Mouse (Mus musculus): ENCODE results near the gene Cd248. TPM values are rescaled to one million over a fixed set of nuclear protein-coding genes. Genes with fewer than 3 reads are reported as not detected.

The Cd248 gene
- total RNA-seq, 1 experiment: 9.0 TPM

GRCm38 (mm10) chr19:5108271-5108575 lies 40.3 kb downstream of the Cd248 start:
- in situ Hi-C loops (cut with MboI; ENCODE audit: low sequenced_read_pairs in 2 of 2, unreplicated experiment in 2 of 2): no loop called here
- Histone ChIP-seq H3K36me3 (ENCODE audit: control insufficient read depth, insufficient read depth, low read length, poor library complexity, severe bottlenecking) (peaks cover 24% of the 10 kb centered on the region), H3K9ac (ENCODE audit: insufficient read depth, low read depth, low read length, poor library complexity, severe bottlenecking) (peak overlapping the region; percentile 12; the same call in 1 of the 2 replicates), H3K27ac (ENCODE audit: insufficient read depth, low read depth, low read length, poor library complexity, severe bottlenecking) (no peak overlapping the region; the same call in 1 of the 2 replicates), H3K4me1 (ENCODE audit: control insufficient read depth in 2 of 2, insufficient read depth in 2 of 2, low read length in 2 of 2, poor library complexity in 1 of 2) (peaks cover 0 to 15% of the 10 kb centered on the region in 2 experiments; a peak in 2 of 4 replicates), H3K4me3 (ENCODE audit: insufficient read depth in 1 of 2, low read depth in 1 of 2, low read length in 2 of 2, poor library complexity in 1 of 2, severe bottlenecking in 1 of 2) (no peak overlapping the region), H3K9me3 (ENCODE audit: control insufficient read depth, insufficient read depth, low read depth, low read length) (no peaks in the 10 kb centered on the region)
- no peak for DNase-seq (ENCODE audit: low read depth, low spot score)
- TF ChIP-seq ZC3H11A (IDR thresholded peaks at IDR 0.05; ENCODE audit: borderline replicate concordance, low read depth, low read length) (no peak), ZNF384 (IDR thresholded peaks at IDR 0.05; ENCODE audit: low read depth, low read length) (no peak), MAFK (IDR thresholded peaks at IDR 0.05; ENCODE audit: insufficient read depth, low read depth, low read length) (no peak), CHD2 (IDR thresholded peaks at IDR 0.05; ENCODE audit: low read depth, low read length) (no peak), HCFC1 (IDR thresholded peaks at IDR 0.05; ENCODE audit: borderline replicate concordance, insufficient read depth, low read length) (no peak)

- Histone ChIP-seq H3K9me3 (ENCODE audit: control insufficient read depth, insufficient read depth, low read depth, low read length) (no peaks in the 10 kb centered on the region), H3K9ac (ENCODE audit: insufficient read depth, low read depth, low read length, poor library complexity, severe bottlenecking) (peak overlapping the region; percentile 12; the same call in 1 of the 2 replicates), H3K4me1 (ENCODE audit: control insufficient read depth in 2 of 2, insufficient read depth in 2 of 2, low read length in 2 of 2, poor library complexity in 1 of 2) (peaks cover 0 to 15% of the 10 kb centered on the region in 2 experiments; a peak in 2 of 4 replicates), H3K36me3 (ENCODE audit: control insufficient read depth, insufficient read depth, low read length, poor library complexity, severe bottlenecking) (peaks cover 19% of the 10 kb centered on the region), H3K27ac (ENCODE audit: insufficient read depth, low read depth, low read length, poor library complexity, severe bottlenecking) (no peak overlapping the region; the same call in 1 of the 2 replicates), H3K4me3 (ENCODE audit: insufficient read depth in 1 of 2, low read depth in 1 of 2, low read length in 2 of 2, poor library complexity in 1 of 2, severe bottlenecking in 1 of 2) (no peak overlapping the region)
- DNase-seq (ENCODE audit: low read depth, low spot score): no peak
- no peak for TF ChIP-seq CHD2 (IDR thresholded peaks at IDR 0.05; ENCODE audit: low read depth, low read length)
- TF ChIP-seq MAFK (IDR thresholded peaks at IDR 0.05; ENCODE audit: insufficient read depth, low read depth, low read length): no peak
- in situ Hi-C loops (cut with MboI; ENCODE audit: low sequenced_read_pairs in 2 of 2, unreplicated experiment in 2 of 2): no loop called here
Measured at GRCm38 (mm10) chr19:5108702-5109101, 40.8 kb downstream of the Cd248 start.

GRCm38 (mm10) chr19:5109659-5110453 lies 42.0 kb downstream of the Cd248 start:
- Histone ChIP-seq H3K9ac (ENCODE audit: insufficient read depth, low read depth, low read length, poor library complexity, severe bottlenecking) (no peak overlapping the region), H3K9me3 (ENCODE audit: control insufficient read depth, insufficient read depth, low read depth, low read length) (no peaks in the 10 kb centered on the region), H3K36me3 (ENCODE audit: control insufficient read depth, insufficient read depth, low read length, poor library complexity, severe bottlenecking) (peaks cover 8% of the 10 kb centered on the region; the same call in 1 of the 2 replicates), H3K4me1 (ENCODE audit: control insufficient read depth in 2 of 2, insufficient read depth in 2 of 2, low read length in 2 of 2, poor library complexity in 1 of 2) (peaks cover 0 to 15% of the 10 kb centered on the region in 2 experiments; a peak in 2 of 4 replicates), H3K27ac (ENCODE audit: insufficient read depth, low read depth, low read length, poor library complexity, severe bottlenecking) (no peak overlapping the region), H3K4me3 (ENCODE audit: insufficient read depth in 1 of 2, low read depth in 1 of 2, low read length in 2 of 2, poor library complexity in 1 of 2, severe bottlenecking in 1 of 2) (no peak overlapping the region)
- no peak for TF ChIP-seq ZC3H11A (IDR thresholded peaks at IDR 0.05; ENCODE audit: borderline replicate concordance, low read depth, low read length)
- TF ChIP-seq HCFC1 (IDR thresholded peaks at IDR 0.05; ENCODE audit: borderline replicate concordance, insufficient read depth, low read length): no peak
- no peak for TF ChIP-seq CHD2 (IDR thresholded peaks at IDR 0.05; ENCODE audit: low read depth, low read length)
- TF ChIP-seq MAFK (IDR thresholded peaks at IDR 0.05; ENCODE audit: insufficient read depth, low read depth, low read length): no peak
- no peak for TF ChIP-seq ZNF384 (IDR thresholded peaks at IDR 0.05; ENCODE audit: low read depth, low read length)
- DNase-seq (ENCODE audit: low read depth, low spot score): no peak
- in situ Hi-C loops (cut with MboI; ENCODE audit: low sequenced_read_pairs in 2 of 2, unreplicated experiment in 2 of 2): no loop called here

GRCm38 (mm10) chr19:5113783-5114182 lies 45.9 kb downstream of the Cd248 start:
- H3K9ac ChIP-seq (ENCODE audit: insufficient read depth, low read depth, low read length, poor library complexity, severe bottlenecking): no peak overlapping the region
- no peak for DNase-seq (ENCODE audit: low read depth, low spot score)
- H3K4me1 ChIP-seq (ENCODE audit: control insufficient read depth in 2 of 2, insufficient read depth in 2 of 2, low read length in 2 of 2, poor library complexity in 1 of 2): no peaks in the 10 kb centered on the region; a peak in 2 of 4 replicates
- TF ChIP-seq HCFC1 (IDR thresholded peaks at IDR 0.05; ENCODE audit: borderline replicate concordance, insufficient read depth, low read length): no peak
- no peak for TF ChIP-seq MAFK (IDR thresholded peaks at IDR 0.05; ENCODE audit: insufficient read depth, low read depth, low read length)
- TF ChIP-seq ZC3H11A (IDR thresholded peaks at IDR 0.05; ENCODE audit: borderline replicate concordance, low read depth, low read length): no peak
- TF ChIP-seq ZNF384 (IDR thresholded peaks at IDR 0.05; ENCODE audit: low read depth, low read length): no peak
- TF ChIP-seq CHD2 (IDR thresholded peaks at IDR 0.05; ENCODE audit: low read depth, low read length): no peak
- in situ Hi-C loops (cut with MboI; ENCODE audit: low sequenced_read_pairs in 2 of 2, unreplicated experiment in 2 of 2): no loop called here
- H3K36me3 ChIP-seq (ENCODE audit: control insufficient read depth, insufficient read depth, low read length, poor library complexity, severe bottlenecking): peaks cover 6% of the 10 kb centered on the region; the same call in 1 of the 2 replicates
- H3K27ac ChIP-seq (ENCODE audit: insufficient read depth, low read depth, low read length, poor library complexity, severe bottlenecking): no peak overlapping the region
- H3K4me3 ChIP-seq (ENCODE audit: insufficient read depth in 1 of 2, low read depth in 1 of 2, low read length in 2 of 2, poor library complexity in 1 of 2, severe bottlenecking in 1 of 2): no peak overlapping the region
- no peaks in the 10 kb centered on the region for H3K9me3 ChIP-seq (ENCODE audit: control insufficient read depth, insufficient read depth, low read depth, low read length)

All from ES-E14 (cell line).